Mouse (Mus musculus): Measurements from ENCODE around the gene Zcchc8.

- peak; percentile 76 for TF ChIP-seq POLR2A (IDR thresholded peaks at IDR 0.05; ENCODE audit: low read depth, low read length)
- TF ChIP-seq CTCF (conservative IDR thresholded peaks at IDR 0.05; ENCODE audit: insufficient read depth, insufficient read length, low read depth, low read length): no peak
These were observed 28.5 kb upstream of the Zcchc8 start, which contains the start of the genes Rsrc2 and Kntc1 for GRCm38 (mm10) chr5:123749065-123750064.
